Mouse (Mus musculus): ENCODE measurements around the gene Cd300lg. TPM values are rescaled to one million over a fixed set of nuclear protein-coding genes. Genes with fewer than 3 reads are reported as not detected.
A peak's percentile ranks its signal among the peaks of the same experiment; 100 is the strongest.

Gene Cd300lg
- total RNA-seq (2021) (10 to 100 TPM; 51.6 to 70.1 TPM), polyA plus RNA-seq (2012; rRNA removed) (102 and 143 TPM in 2 replicates)
- long read RNA-seq, transcript Cd300lg-203 (8 exons, 2,737 nt): minor isoform, 6 of 30 reads
- long read RNA-seq, transcript Cd300lg-201 (7 exons, 2,353 nt): major isoform, 13 of 30 reads
- long read RNA-seq, partial matches to known transcripts: 4 of 30 reads
- long read RNA-seq, other reads (novel, unspliced or antisense): 4 of 30 reads

DNA sequence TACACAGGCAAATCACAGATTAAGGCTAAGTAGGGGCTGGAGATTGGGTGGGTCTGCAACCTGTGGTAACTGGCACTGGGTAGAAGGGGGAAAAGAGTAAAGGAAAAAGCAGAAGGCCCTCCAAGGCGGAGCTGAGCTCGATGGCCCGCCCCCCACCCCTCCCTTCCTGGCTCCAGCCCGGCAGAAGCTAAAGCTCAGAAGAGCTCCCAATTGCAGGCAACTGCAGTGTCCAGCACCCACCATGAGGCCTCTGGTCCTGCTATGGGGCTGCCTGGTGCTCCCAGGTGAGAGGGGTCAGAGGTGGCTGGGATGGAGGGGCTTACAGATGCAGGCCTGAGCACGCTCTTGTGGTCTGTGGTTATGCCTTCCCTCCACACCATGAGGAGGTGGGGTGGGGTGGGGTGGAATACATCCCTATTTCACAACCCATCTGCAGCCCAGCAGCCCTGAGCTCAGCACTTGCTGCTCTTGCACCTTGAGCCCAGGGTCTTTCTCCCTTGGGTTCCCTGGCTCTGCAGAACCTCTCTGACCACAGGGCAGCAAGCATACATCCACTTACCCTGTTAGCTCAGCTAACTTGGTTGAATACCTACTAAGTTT, at the start of gene Cd300lg:
Gene Cd300lg, plus strand, starts transcription at position 160 of the 600 bp plus-strand sequence.
- Histone ChIP-seq H3K36me3 (ENCODE audit: control insufficient read depth, insufficient read depth, low read length) (no peaks in the 10 kb centered on the region), H3K79me2 (replicated peaks; ENCODE audit: control insufficient read depth, insufficient read depth, low read length) (no peaks in the 10 kb centered on the region), H3K27ac (peak within 1 kb of the TSS; percentile 75), H3K27me3 (ENCODE audit: control insufficient read depth, insufficient read depth, low read length) (no peaks in the 10 kb centered on the region), H3K4me3 (peak within 1 kb of the TSS; percentile 58), H3K9ac (ENCODE audit: low read depth, low read length) (peak within 1 kb of the TSS; percentile 74), H3K4me1 (ENCODE audit: control insufficient read depth, insufficient read depth, low read length) (peaks cover 4% of the 10 kb centered on the region; the same call in 1 of the 2 replicates)
- intact Hi-C loops (cut with DNase I): no loop called here
- peak; percentile 55 to 70 for DNase-seq
- WGBS: 24% methylated on average over 5 of the region's 5 CpGs
- TF ChIP-seq CTCF (IDR thresholded peaks at IDR 0.05) (no peak), POLR2A (IDR thresholded peaks at IDR 0.05; ENCODE audit: insufficient read depth, low read depth, low read length) (peak; percentile 94)

GRCm38 (mm10) chr11:101991813-101992212, 49.5 kb upstream of the Cd300lg start:
- Histone ChIP-seq H3K27me3 (ENCODE audit: control insufficient read depth, insufficient read depth, low read length) (no peaks in the 10 kb centered on the region), H3K9ac (ENCODE audit: low read depth, low read length) (no peak overlapping the region), H3K27ac (no peak overlapping the region), H3K4me1 (ENCODE audit: control insufficient read depth, insufficient read depth, low read length) (peaks cover 8% of the 10 kb centered on the region), H3K36me3 (ENCODE audit: control insufficient read depth, insufficient read depth, low read length) (no peaks in the 10 kb centered on the region), H3K4me3 (no peak overlapping the region), H3K79me2 (replicated peaks; ENCODE audit: control insufficient read depth, insufficient read depth, low read length) (no peaks in the 10 kb centered on the region)
- no peak for DNase-seq
- TF ChIP-seq CTCF (IDR thresholded peaks at IDR 0.05): no peak
- 33% methylated on average over 3 of the region's 3 CpGs for WGBS
- intact Hi-C loops (cut with DNase I): no loop called here

DNA sequence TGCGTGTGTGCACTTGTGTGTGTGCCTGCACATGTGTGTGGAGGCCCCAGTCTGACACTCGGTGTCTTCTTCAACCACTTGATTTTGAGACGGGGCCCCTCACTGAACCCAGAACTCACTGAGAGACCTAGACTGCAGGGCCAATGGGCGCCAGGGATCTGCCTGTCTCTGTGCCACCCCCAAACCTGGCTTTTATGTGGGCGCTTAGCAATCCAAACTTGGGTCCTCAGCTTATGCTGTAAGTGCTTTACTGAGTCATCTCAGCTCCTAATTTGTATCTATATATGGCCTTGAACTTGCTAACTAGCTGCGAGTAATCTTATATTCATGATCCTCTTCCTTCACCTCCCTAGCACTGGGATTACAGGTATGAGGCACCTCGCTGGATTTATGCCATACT, 48.9 kb upstream of the Cd300lg start:
- Histone ChIP-seq H3K27me3 (ENCODE audit: control insufficient read depth, insufficient read depth, low read length) (no peaks in the 10 kb centered on the region), H3K79me2 (replicated peaks; ENCODE audit: control insufficient read depth, insufficient read depth, low read length) (no peaks in the 10 kb centered on the region), H3K4me3 (no peak overlapping the region), H3K9ac (ENCODE audit: low read depth, low read length) (no peak overlapping the region), H3K4me1 (ENCODE audit: control insufficient read depth, insufficient read depth, low read length) (peaks cover 9% of the 10 kb centered on the region), H3K36me3 (ENCODE audit: control insufficient read depth, insufficient read depth, low read length) (no peaks in the 10 kb centered on the region), H3K27ac (no peak overlapping the region)
- no peak for DNase-seq
- WGBS: 88% methylated on average over 7 of the region's 7 CpGs
- intact Hi-C loops (cut with DNase I): no loop called here
- TF ChIP-seq EP300 (IDR thresholded peaks at IDR 0.05; ENCODE audit: insufficient read depth, low read depth, low read length) (no peak), CTCF (IDR thresholded peaks at IDR 0.05) (no peak), POLR2A (IDR thresholded peaks at IDR 0.05; ENCODE audit: insufficient read depth, low read depth, low read length) (no peak)

DNA sequence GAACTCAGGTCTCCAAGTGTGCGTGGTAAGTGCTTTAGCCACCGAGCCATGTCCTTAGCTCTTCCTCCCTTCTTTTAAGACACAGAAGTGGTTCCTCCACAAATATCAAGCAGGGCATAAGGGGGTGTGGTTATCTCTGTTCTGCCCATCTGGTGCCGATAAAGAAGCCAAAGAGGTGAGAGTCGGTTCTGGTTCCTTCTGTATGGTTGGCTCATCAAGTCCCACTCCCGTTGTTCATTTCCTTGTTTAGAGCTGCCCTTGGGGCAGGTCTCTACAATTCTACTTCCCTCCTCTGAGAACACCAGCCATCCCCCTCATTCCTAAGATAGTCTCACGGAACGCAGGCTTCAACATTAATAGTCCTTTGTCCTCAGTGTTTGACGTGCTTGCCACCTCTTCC, 47.2 kb upstream of the Cd300lg start:
- Histone ChIP-seq H3K9ac (ENCODE audit: low read depth, low read length) (no peak overlapping the region), H3K79me2 (replicated peaks; ENCODE audit: control insufficient read depth, insufficient read depth, low read length) (no peaks in the 10 kb centered on the region), H3K4me1 (ENCODE audit: control insufficient read depth, insufficient read depth, low read length) (peaks cover 10% of the 10 kb centered on the region), H3K36me3 (ENCODE audit: control insufficient read depth, insufficient read depth, low read length) (no peaks in the 10 kb centered on the region), H3K27me3 (ENCODE audit: control insufficient read depth, insufficient read depth, low read length) (no peaks in the 10 kb centered on the region), H3K27ac (peak overlapping the region; percentile 66), H3K4me3 (no peak overlapping the region)
- no peak for DNase-seq
- TF ChIP-seq EP300 (IDR thresholded peaks at IDR 0.05; ENCODE audit: insufficient read depth, low read depth, low read length) (0 out of 2 replicates have a peak, but pooled peaks have one; percentile 18), CTCF (IDR thresholded peaks at IDR 0.05) (no peak), POLR2A (IDR thresholded peaks at IDR 0.05; ENCODE audit: insufficient read depth, low read depth, low read length) (0 out of 2 replicates have a peak, but pooled peaks have one; percentile 16)
- intact Hi-C loops (cut with DNase I): no loop called here
- 19% methylated on average over 8 of the region's 8 CpGs for WGBS

DNA sequence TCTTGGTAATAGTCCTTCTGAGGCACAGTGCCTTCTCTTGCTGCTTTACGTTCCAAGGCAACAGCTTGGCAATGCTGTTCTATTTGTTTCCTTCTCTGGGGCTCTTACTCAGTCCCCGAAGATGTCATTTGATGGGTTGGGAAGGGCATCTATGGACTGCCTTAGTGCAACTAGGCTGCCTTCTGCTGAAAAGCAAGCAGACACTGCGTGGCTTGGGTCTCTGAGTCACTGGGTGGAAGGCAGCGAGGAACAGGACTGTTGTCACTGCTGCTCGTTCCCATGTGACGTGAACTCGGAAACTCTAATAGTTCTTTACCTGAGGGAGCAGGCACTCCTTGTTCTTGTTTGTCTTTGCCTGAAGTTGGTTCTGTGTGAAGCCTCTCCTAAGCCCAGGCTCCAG, 45.4 kb upstream of the Cd300lg start:
- Histone ChIP-seq H3K27me3 (ENCODE audit: control insufficient read depth, insufficient read depth, low read length) (no peaks in the 10 kb centered on the region), H3K9ac (ENCODE audit: low read depth, low read length) (no peak overlapping the region), H3K27ac (no peak overlapping the region), H3K4me1 (ENCODE audit: control insufficient read depth, insufficient read depth, low read length) (peaks cover 10% of the 10 kb centered on the region), H3K36me3 (ENCODE audit: control insufficient read depth, insufficient read depth, low read length) (no peaks in the 10 kb centered on the region), H3K4me3 (no peak overlapping the region), H3K79me2 (replicated peaks; ENCODE audit: control insufficient read depth, insufficient read depth, low read length) (no peaks in the 10 kb centered on the region)
- WGBS: 89% methylated on average over 7 of the region's 7 CpGs
- TF ChIP-seq POLR2A (IDR thresholded peaks at IDR 0.05; ENCODE audit: insufficient read depth, low read depth, low read length): no peak
- no peak for TF ChIP-seq EP300 (IDR thresholded peaks at IDR 0.05; ENCODE audit: insufficient read depth, low read depth, low read length)
- no peak for TF ChIP-seq CTCF (IDR thresholded peaks at IDR 0.05)
- intact Hi-C loops (cut with DNase I): no loop called here
- DNase-seq: no peak

- no peak for TF ChIP-seq CTCF (IDR thresholded peaks at IDR 0.05)
- peak; percentile 76; the same call in 1 of the 2 replicates for TF ChIP-seq EP300 (IDR thresholded peaks at IDR 0.05; ENCODE audit: insufficient read depth, low read depth, low read length)
- peaks cover 7% of the 10 kb centered on the region for H3K4me1 ChIP-seq (ENCODE audit: control insufficient read depth, insufficient read depth, low read length)
- H3K36me3 ChIP-seq (ENCODE audit: control insufficient read depth, insufficient read depth, low read length): no peaks in the 10 kb centered on the region
- H3K79me2 ChIP-seq (replicated peaks; ENCODE audit: control insufficient read depth, insufficient read depth, low read length): no peaks in the 10 kb centered on the region
- peak overlapping the region; percentile 60 for H3K27ac ChIP-seq
- no peaks in the 10 kb centered on the region for H3K27me3 ChIP-seq (ENCODE audit: control insufficient read depth, insufficient read depth, low read length)
- DNase-seq: peak; percentile 45 to 47
- no peak overlapping the region for H3K9ac ChIP-seq (ENCODE audit: low read depth, low read length)
- 34% methylated on average over 5 of the region's 5 CpGs for WGBS
- intact Hi-C loops (cut with DNase I): no loop called here
- no peak overlapping the region for H3K4me3 ChIP-seq
These were observed 43.1 kb upstream of the Cd300lg start for GRCm38 (mm10) chr11:101998258-101998657.

Data from heart, adult 2 months (tissue).